Mouse (Mus musculus): ENCODE measurements at regions not wholly inside any gene's neighbourhood (a gene's known extent, or its start where the extent isn't known, plus 50 kb on each side); places are given as distances from the start of the nearest gene placed in this dataset.

GRCm38 (mm10) chr10:70746612-70747011, 90.8 kb upstream of the Phyhipl start:
- no peak for TF ChIP-seq POLR2A (IDR thresholded peaks at IDR 0.05; ENCODE audit: low read depth, low read length)
- TF ChIP-seq CTCF (conservative IDR thresholded peaks at IDR 0.05; ENCODE audit: insufficient read depth, insufficient read length, low read depth, low read length): no peak
